9 mouse cellular contexts compared by ENCODE assay signal in the genomic region with DNA sequence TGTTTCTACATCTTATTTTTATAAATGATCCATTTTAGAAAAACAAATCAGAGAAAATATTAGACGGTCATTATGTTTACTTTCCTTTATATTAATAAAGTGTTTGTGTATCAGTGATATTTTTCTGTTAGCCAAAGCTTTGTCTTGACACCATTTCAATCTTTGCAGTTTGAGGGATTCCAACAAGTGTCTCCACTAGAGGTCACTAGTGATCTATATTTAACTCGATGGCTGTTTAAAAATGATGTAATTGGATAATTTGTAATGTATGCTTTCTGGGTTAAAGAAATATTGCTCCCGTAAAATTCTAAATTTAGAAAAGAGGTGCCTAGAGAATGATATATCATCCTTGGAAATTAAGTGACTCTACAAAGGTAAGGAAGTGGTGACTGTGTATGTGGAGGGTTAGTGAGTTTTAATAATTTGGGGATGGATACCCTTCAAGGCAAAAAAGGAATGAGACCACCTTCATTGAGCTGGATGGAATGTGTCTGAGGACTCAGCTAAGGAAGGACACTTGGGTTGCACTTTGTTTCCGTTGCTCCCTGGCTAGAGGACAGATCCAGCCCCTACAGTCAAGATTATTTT. TPM values are rescaled to one million over a fixed set of nuclear protein-coding genes. Genes with fewer than 3 reads are reported as not detected.
DNase-seq lines count a peak whose midpoint lies in the region; ATAC-seq and TF ChIP-seq lines count a peak whose summit lies in the region.
"Had no signal": no experiment of that assay in that cellular context is flagged by ENCODE, and none has a peak within 500 bp of the region (broad histone marks: within the 10 kb centered on the region; RNA-seq: fewer than 3 reads in every experiment).

No protein-coding gene starts in this region.

- no peaks in the 10 kb centered on the region for H3K36me3 ChIP-seq in forebrain, embryonic 11.5 days (ENCODE audit: control insufficient read depth, insufficient read depth, low read length)
- no peaks in the 10 kb centered on the region for H3K36me3 ChIP-seq in forebrain, embryonic 10.5 days (replicated peaks)
- no peaks in the 10 kb centered on the region for H3K36me3 ChIP-seq in liver, postnatal 0 days (replicated peaks; ENCODE audit: insufficient read depth, low read length)
- no peaks in the 10 kb centered on the region for H3K36me3 ChIP-seq in liver, embryonic 12.5 days
- H3K36me3 ChIP-seq: neural tube, embryonic 12.5 days had no signal

- no peaks in the 10 kb centered on the region for H3K9me3 ChIP-seq in forebrain, embryonic 11.5 days (ENCODE audit: control insufficient read depth, low read length)
- no peaks in the 10 kb centered on the region for H3K9me3 ChIP-seq in forebrain, embryonic 10.5 days
- no peaks in the 10 kb centered on the region for H3K9me3 ChIP-seq in liver, postnatal 0 days (ENCODE audit: low read length)
- H3K9me3 ChIP-seq in liver, embryonic 12.5 days (replicated peaks): no peaks in the 10 kb centered on the region
- H3K9me3 ChIP-seq: neural tube, embryonic 12.5 days had no signal

- no peak for TF ChIP-seq EP300 in liver, postnatal 0 days (IDR thresholded peaks at IDR 0.05; ENCODE audit: low read depth)

- no peaks in the 10 kb centered on the region for H3K4me1 ChIP-seq in forebrain, embryonic 11.5 days (replicated peaks; ENCODE audit: control insufficient read depth, insufficient read depth, low read length)
- H3K4me1 ChIP-seq in forebrain, embryonic 10.5 days: no peaks in the 10 kb centered on the region
- H3K4me1 ChIP-seq in liver, postnatal 0 days (ENCODE audit: insufficient read depth): no peaks in the 10 kb centered on the region
- H3K4me1 ChIP-seq in liver, embryonic 12.5 days: no peaks in the 10 kb centered on the region
- H3K4me1 ChIP-seq: neural tube, embryonic 12.5 days had no signal

- no peak overlapping the region for H3K4me3 ChIP-seq in forebrain, embryonic 11.5 days (ENCODE audit: low read depth, low read length)
- H3K4me3 ChIP-seq in forebrain, embryonic 10.5 days: no peak overlapping the region
- no peak overlapping the region for H3K4me3 ChIP-seq in liver, postnatal 0 days (ENCODE audit: low read depth, low read length)
- no peak overlapping the region for H3K4me3 ChIP-seq in liver, embryonic 12.5 days
- H3K4me3 ChIP-seq: neural tube, embryonic 12.5 days had no signal

- no peak overlapping the region for H3K27ac ChIP-seq in forebrain, embryonic 11.5 days (ENCODE audit: low read depth, low read length)
- no peak overlapping the region for H3K27ac ChIP-seq in forebrain, embryonic 10.5 days
- H3K27ac ChIP-seq in liver, postnatal 0 days (ENCODE audit: low read depth): no peak overlapping the region
- no peak overlapping the region for H3K27ac ChIP-seq in liver, embryonic 12.5 days
- H3K27ac ChIP-seq: neural tube, embryonic 12.5 days had no signal

- peak; percentile 44 for TF ChIP-seq CTCF in liver, postnatal 0 days (IDR thresholded peaks at IDR 0.05; ENCODE audit: low read depth)

- ATAC-seq in forebrain, embryonic 11.5 days (replicated peaks; ENCODE audit: low FRiP score): peak; percentile 53; the same call in 1 of the 2 replicates
- ATAC-seq in liver, postnatal 0 days: no peak
- no peak for ATAC-seq in liver, embryonic 12.5 days

- H3K9ac ChIP-seq in forebrain, embryonic 11.5 days (ENCODE audit: low read length): no peak overlapping the region
- H3K9ac ChIP-seq in liver, postnatal 0 days (replicated peaks): no peak overlapping the region
- no peak overlapping the region for H3K9ac ChIP-seq in liver, embryonic 12.5 days
- H3K9ac ChIP-seq: neural tube, embryonic 12.5 days had no signal

- DNase-seq in forebrain, embryonic 11.5 days (ENCODE audit: low spot score): no peak
- DNase-seq in forebrain, embryonic 10.5 days (ENCODE audit: extremely low spot score, low spot score): no peak
- DNase-seq in liver, postnatal 0 days: no peak
- DNase-seq in c-Kit-positive CD71-positive TER-119-positive erythroid progenitor cells, embryonic 14.5 days (ENCODE audit: low spot score): peak; percentile 12
- peak; percentile 11 for DNase-seq in retina, adult 2 months (ENCODE audit: low read depth, low spot score)
- DNase-seq in urinary bladder, postnatal 36 days (ENCODE audit: low spot score in 2 of 2): no peak
- DNase-seq in gastrocnemius, postnatal 25 days: no peak

- H3K4me2 ChIP-seq in forebrain, embryonic 11.5 days (ENCODE audit: low read depth, low read length, severe bottlenecking): no peak overlapping the region
- H3K4me2 ChIP-seq in liver, postnatal 0 days (ENCODE audit: low read depth, low read length): no peak overlapping the region
- no peak overlapping the region for H3K4me2 ChIP-seq in liver, embryonic 12.5 days
- H3K4me2 ChIP-seq: neural tube, embryonic 12.5 days had no signal

- H3K27me3 ChIP-seq in forebrain, embryonic 11.5 days (ENCODE audit: control insufficient read depth, insufficient read depth, low read length): no peaks in the 10 kb centered on the region
- no peaks in the 10 kb centered on the region for H3K27me3 ChIP-seq in forebrain, embryonic 10.5 days (ENCODE audit: poor library complexity, severe bottlenecking)
- H3K27me3 ChIP-seq in liver, postnatal 0 days (ENCODE audit: insufficient read depth, low read length): no peaks in the 10 kb centered on the region
- no peaks in the 10 kb centered on the region for H3K27me3 ChIP-seq in liver, embryonic 12.5 days (replicated peaks)
- H3K27me3 ChIP-seq: neural tube, embryonic 12.5 days had no signal

- 27% methylated on average over 4 of the region's 4 CpGs for WGBS in forebrain, embryonic 11.5 days
- WGBS in forebrain, embryonic 10.5 days: 31% methylated on average over 4 of the region's 4 CpGs
- 16% methylated on average over 4 of the region's 4 CpGs for WGBS in liver, postnatal 0 days (ENCODE audit: insufficient replicate concordance)
- 19% methylated on average over 4 of the region's 4 CpGs for WGBS in liver, embryonic 12.5 days (ENCODE audit: insufficient replicate concordance)

RNA-seq across cellular contexts. Expression of gene Gnpda2, which starts 21.2 kb away (rescaled TPM):
- polyA plus RNA-seq in forebrain, embryonic 11.5 days (2014; fragmentation: Nextera tagmentation; extraction: Ambion mirVana): 25.9 and 27.9 TPM in 2 replicates
- polyA plus RNA-seq in forebrain, embryonic 10.5 days (2016; fragmentation: Nextera tagmentation; extraction: Ambion mirVana): 21.2 and 22.6 TPM in 2 replicates
- 11.6 and 11.7 TPM in 2 replicates for polyA plus RNA-seq in liver, postnatal 0 days (2015; fragmentation: Nextera tagmentation; extraction: Ambion mirVana)
- 9.6 and 10.5 TPM in 2 replicates for polyA plus RNA-seq in liver, embryonic 12.5 days (2016; fragmentation: Nextera tagmentation; extraction: Ambion mirVana)
- 1 to 10 TPM; 4.7 to 4.8 TPM for total RNA-seq in gastrocnemius, postnatal 25 days (2021)

RNA-seq across cellular contexts. Expression of gene Guf1, which starts 56.6 kb away (rescaled TPM):
- 49.3 and 56.6 TPM in 2 replicates for polyA plus RNA-seq in forebrain, embryonic 11.5 days (2014; fragmentation: Nextera tagmentation; extraction: Ambion mirVana)
- polyA plus RNA-seq in forebrain, embryonic 10.5 days (2016; fragmentation: Nextera tagmentation; extraction: Ambion mirVana): 44.2 and 48.7 TPM in 2 replicates
- 9.6 and 10.1 TPM in 2 replicates for polyA plus RNA-seq in liver, postnatal 0 days (2015; fragmentation: Nextera tagmentation; extraction: Ambion mirVana)
- 24.4 and 24.8 TPM in 2 replicates for polyA plus RNA-seq in liver, embryonic 12.5 days (2016; fragmentation: Nextera tagmentation; extraction: Ambion mirVana)
- total RNA-seq in gastrocnemius, postnatal 25 days (2021): 10 to 100 TPM; 19.5 to 20.0 TPM

Comparison
In these comparisons a context has a peak if more than half of its experiments do, and no peak if none do; other contexts are left out.
1. DNase-seq: peak in c-Kit-positive CD71-positive TER-119-positive erythroid progenitor cells, embryonic 14.5 days (single experiment) and retina, adult 2 months (single experiment); none in forebrain, embryonic 11.5 days (single experiment), forebrain, embryonic 10.5 days (single experiment), liver, postnatal 0 days (single experiment), urinary bladder, postnatal 36 days (0 of 2) and gastrocnemius, postnatal 25 days (single experiment).